Mouse (Mus musculus): Measurements from ENCODE around the gene Ier5. TPM values are rescaled to one million over a fixed set of nuclear protein-coding genes. Genes with fewer than 3 reads are reported as not detected.

Ier5 gene
- polyA plus RNA-seq, 1 experiment from 2014 or later, result 9.3 TPM

- no peak overlapping the region for H3K27ac ChIP-seq (ENCODE audit: low read length)
- 40% methylated on average over 5 of the region's 5 CpGs for WGBS
- no peak for ATAC-seq
- H3K36me3 ChIP-seq (ENCODE audit: control insufficient read depth, insufficient read depth), result no peaks in the 10 kb centered on the region
- H3K9ac ChIP-seq (replicated peaks; ENCODE audit: low read depth, low read length), result no peak overlapping the region
- no peak overlapping the region for H3K4me3 ChIP-seq (replicated peaks; ENCODE audit: low read length)
- no peaks in the 10 kb centered on the region for H3K27me3 ChIP-seq (replicated peaks; ENCODE audit: control insufficient read depth, insufficient read depth, low read length)
- H3K4me1 ChIP-seq (replicated peaks; ENCODE audit: control insufficient read depth, insufficient read depth, low read length), result peaks cover 24% of the 10 kb centered on the region
- no peaks in the 10 kb centered on the region for H3K9me3 ChIP-seq (ENCODE audit: control insufficient read depth, low read length)
- H3K4me2 ChIP-seq (ENCODE audit: low read length), result no peak overlapping the region
Measured at GRCm38 (mm10) chr1:155107843-155108242, 8.4 kb upstream of the Ier5 start.

DNA sequence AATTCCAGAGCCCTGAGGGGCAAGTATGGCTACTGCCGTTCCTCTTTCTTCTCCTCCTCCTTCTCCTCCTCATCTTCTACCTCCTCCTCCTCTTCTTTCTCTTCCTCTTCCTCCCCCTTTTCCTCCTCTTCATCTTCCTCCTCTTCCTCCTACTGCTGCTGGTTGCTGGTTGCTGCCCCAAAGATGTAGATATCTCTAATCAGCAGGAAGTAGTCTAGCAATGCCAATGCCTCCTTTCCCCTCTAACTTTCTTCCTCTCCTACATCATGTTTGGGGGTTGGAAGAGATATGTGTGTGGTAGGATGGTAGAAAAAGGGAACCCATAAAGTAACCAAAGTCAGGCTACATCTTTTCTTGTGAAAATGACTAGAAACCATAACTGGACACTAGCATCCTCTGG lies 6.9 kb upstream of the Ier5 start:
- no peaks in the 10 kb centered on the region for H3K27me3 ChIP-seq (replicated peaks; ENCODE audit: control insufficient read depth, insufficient read depth, low read length)
- no peak overlapping the region for H3K4me3 ChIP-seq (replicated peaks; ENCODE audit: low read length)
- no peak overlapping the region for H3K4me2 ChIP-seq (ENCODE audit: low read length)
- H3K36me3 ChIP-seq (ENCODE audit: control insufficient read depth, insufficient read depth), result no peaks in the 10 kb centered on the region
- no peak overlapping the region for H3K27ac ChIP-seq (ENCODE audit: low read length)
- peaks cover 19% of the 10 kb centered on the region for H3K4me1 ChIP-seq (replicated peaks; ENCODE audit: control insufficient read depth, insufficient read depth, low read length)
- no peak for ATAC-seq
- no peak overlapping the region for H3K9ac ChIP-seq (replicated peaks; ENCODE audit: low read depth, low read length)
- H3K9me3 ChIP-seq (ENCODE audit: control insufficient read depth, low read length), result no peaks in the 10 kb centered on the region
- 80% methylated on average over 1 of the region's 1 CpGs for WGBS

DNA sequence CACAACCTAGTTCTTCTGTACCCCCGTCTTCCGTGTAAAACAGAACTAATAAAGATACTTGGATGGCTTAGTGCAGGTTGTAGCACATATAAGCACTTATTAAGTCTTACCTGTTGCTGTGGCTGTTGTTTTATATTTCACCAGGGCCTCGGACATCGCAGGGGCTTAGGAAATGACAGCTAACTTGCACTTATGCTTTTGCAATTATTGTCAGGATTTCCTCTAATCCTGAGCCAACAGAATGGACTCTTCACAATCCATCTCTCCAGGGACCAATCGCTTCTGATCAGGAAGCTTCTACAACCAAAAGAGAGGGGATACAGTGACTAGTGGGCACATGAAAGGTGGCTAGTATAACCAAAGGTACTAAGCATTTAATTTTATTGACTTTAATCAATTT lies 4.6 kb upstream of the Ier5 start:
- H3K27me3 ChIP-seq (replicated peaks; ENCODE audit: control insufficient read depth, insufficient read depth, low read length), result no peaks in the 10 kb centered on the region
- no peak overlapping the region for H3K4me3 ChIP-seq (replicated peaks; ENCODE audit: low read length)
- 96% methylated on average over 5 of the region's 5 CpGs for whole genome bisulfite sequencing
- no peaks in the 10 kb centered on the region for H3K9me3 ChIP-seq (ENCODE audit: control insufficient read depth, low read length)
- no peak overlapping the region for H3K27ac ChIP-seq (ENCODE audit: low read length)
- no peak overlapping the region for H3K4me2 ChIP-seq (ENCODE audit: low read length)
- ATAC-seq, result no peak
- no peak overlapping the region for H3K9ac ChIP-seq (replicated peaks; ENCODE audit: low read depth, low read length)
- peaks cover 7% of the 10 kb centered on the region for H3K4me1 ChIP-seq (replicated peaks; ENCODE audit: control insufficient read depth, insufficient read depth, low read length)
- H3K36me3 ChIP-seq (ENCODE audit: control insufficient read depth, insufficient read depth), result no peaks in the 10 kb centered on the region

- no peak for ATAC-seq
- Histone ChIP-seq H3K4me1 (replicated peaks; ENCODE audit: control insufficient read depth, insufficient read depth, low read length) (peaks cover 5% of the 10 kb centered on the region; the same call in 1 of the 2 replicates), H3K27ac (ENCODE audit: low read length) (no peak overlapping the region), H3K4me2 (ENCODE audit: low read length) (no peak overlapping the region), H3K27me3 (replicated peaks; ENCODE audit: control insufficient read depth, insufficient read depth, low read length) (no peaks in the 10 kb centered on the region), H3K36me3 (ENCODE audit: control insufficient read depth, insufficient read depth) (no peaks in the 10 kb centered on the region), H3K9ac (replicated peaks; ENCODE audit: low read depth, low read length) (no peak overlapping the region), H3K9me3 (ENCODE audit: control insufficient read depth, low read length) (no peaks in the 10 kb centered on the region), H3K4me3 (replicated peaks; ENCODE audit: low read length) (no peak overlapping the region)
- 72% methylated on average over 4 of the region's 4 CpGs for WGBS
Measured at GRCm38 (mm10) chr1:155102631-155103030, 3.2 kb upstream of the Ier5 start.

DNA sequence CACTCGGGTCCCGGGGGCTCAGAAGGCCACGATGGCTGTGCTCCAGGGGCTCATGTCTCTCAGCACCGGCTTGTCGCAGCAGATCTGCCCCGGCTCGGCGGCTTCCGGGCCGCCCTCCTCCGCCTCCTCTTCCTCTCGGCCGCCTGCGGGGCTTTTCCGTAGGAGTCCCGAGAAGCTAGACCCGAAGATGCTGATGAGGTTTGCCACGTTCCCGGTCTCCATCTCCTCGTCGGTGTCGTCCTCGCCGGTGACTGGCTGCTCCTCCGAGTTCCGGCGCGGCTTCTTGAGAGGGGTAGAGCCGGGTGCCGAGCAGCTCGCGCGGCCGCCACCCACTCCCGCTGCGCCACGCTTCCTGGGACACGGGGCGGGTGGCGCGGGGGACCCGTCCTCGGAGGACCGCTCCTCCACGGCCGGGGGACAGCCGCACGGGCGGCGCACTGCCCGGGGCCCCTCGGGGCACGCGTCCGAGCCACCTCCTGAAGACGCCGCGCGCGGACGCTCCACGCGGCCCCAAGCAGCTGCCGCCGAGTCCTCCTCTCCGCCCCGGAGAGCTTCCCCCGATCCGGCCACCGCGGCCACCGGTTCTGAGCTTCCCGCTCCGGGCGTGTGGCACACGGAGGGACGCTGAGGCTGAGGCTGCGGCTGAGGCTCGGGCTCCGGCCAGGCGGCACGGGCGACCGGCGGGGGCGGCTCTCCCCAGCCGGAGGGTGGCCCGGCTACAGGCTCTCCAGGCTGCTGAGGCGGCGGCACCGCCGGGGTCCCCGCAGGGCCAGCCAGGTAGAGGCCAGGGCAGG lies 753 bp downstream of the Ier5 start:
- H3K9me3 ChIP-seq (ENCODE audit: control insufficient read depth, low read length), result no peaks in the 10 kb centered on the region
- under 1% methylated on average over 91 of the region's 93 CpGs for WGBS
- H3K4me3 ChIP-seq (replicated peaks; ENCODE audit: low read length), result peak overlapping the region; percentile 72
- H3K4me2 ChIP-seq (ENCODE audit: low read length), result peak overlapping the region; percentile 54
- no peaks in the 10 kb centered on the region for H3K27me3 ChIP-seq (replicated peaks; ENCODE audit: control insufficient read depth, insufficient read depth, low read length)
- H3K27ac ChIP-seq (ENCODE audit: low read length), result peak overlapping the region; percentile 89
- peak overlapping the region; percentile 87 for H3K9ac ChIP-seq (replicated peaks; ENCODE audit: low read depth, low read length)
- H3K4me1 ChIP-seq (replicated peaks; ENCODE audit: control insufficient read depth, insufficient read depth, low read length), result peaks cover 26% of the 10 kb centered on the region
- no peaks in the 10 kb centered on the region for H3K36me3 ChIP-seq (ENCODE audit: control insufficient read depth, insufficient read depth)
- peak; percentile 37 for ATAC-seq

DNA sequence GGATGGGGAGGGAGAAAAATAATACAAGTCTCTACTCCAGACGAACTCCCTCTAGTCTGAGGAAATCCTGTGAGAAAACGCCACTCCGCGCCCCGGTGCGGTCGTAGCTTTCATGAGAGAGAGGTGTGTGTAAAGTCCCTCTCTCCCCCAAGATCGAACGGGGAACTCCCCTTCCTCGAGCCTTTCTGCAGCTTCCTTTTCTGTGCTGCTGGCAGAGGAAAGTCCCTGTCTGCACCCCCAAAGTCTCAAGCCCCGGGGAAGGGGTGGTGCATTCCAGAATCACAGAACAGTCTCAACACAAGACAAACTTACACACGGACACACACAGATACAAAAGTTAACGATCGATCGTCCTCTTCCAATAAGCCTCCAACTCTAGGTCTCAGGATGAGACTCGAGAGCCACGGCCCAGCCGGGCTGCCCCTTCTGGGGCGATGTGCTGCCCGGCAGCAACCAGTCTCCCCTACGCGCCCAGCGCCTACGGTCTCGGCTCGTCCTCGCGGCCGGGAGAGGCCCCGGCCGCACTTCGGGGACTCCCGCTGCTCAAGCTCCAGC lies 1.4 kb downstream of the Ier5 start:
- no peak for ATAC-seq
- under 1% methylated on average over 33 of the region's 33 CpGs for WGBS

DNA sequence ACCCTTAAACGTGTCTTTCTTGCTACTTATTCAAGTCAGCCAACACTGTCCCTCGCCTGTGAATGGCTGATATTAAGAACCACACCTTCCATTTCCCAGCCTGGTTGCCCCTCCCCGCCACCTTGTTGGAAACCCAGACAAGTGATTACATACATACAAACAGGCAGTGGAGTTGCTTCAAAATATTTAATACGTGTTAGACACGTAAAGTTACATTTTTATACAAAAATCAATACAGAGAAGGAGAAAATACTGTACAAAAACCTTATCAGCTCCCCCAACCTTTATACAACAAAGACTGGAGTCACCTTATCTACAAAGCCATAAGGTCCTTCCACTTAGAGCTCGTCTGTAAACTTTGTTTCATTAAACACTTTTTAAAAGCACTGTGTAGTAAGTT lies 2.1 kb downstream of the Ier5 start:
- 20% methylated on average over 6 of the region's 6 CpGs for WGBS
- no peak for ATAC-seq

More for the DNA sequence above, 1.4 kb downstream of the Ier5 start:
- peak overlapping the region; percentile 87 for H3K9ac ChIP-seq (replicated peaks; ENCODE audit: low read depth, low read length)
- H3K4me3 ChIP-seq (replicated peaks; ENCODE audit: low read length), result peak overlapping the region; percentile 72
- no peaks in the 10 kb centered on the region for H3K9me3 ChIP-seq (ENCODE audit: control insufficient read depth, low read length)
- H3K27me3 ChIP-seq (replicated peaks; ENCODE audit: control insufficient read depth, insufficient read depth, low read length), result no peaks in the 10 kb centered on the region
- peak overlapping the region; percentile 89 for H3K27ac ChIP-seq (ENCODE audit: low read length)
- H3K36me3 ChIP-seq (ENCODE audit: control insufficient read depth, insufficient read depth), result no peaks in the 10 kb centered on the region
- H3K4me2 ChIP-seq (ENCODE audit: low read length), result peak overlapping the region; percentile 54
- peaks cover 33% of the 10 kb centered on the region for H3K4me1 ChIP-seq (replicated peaks; ENCODE audit: control insufficient read depth, insufficient read depth, low read length)

DNA sequence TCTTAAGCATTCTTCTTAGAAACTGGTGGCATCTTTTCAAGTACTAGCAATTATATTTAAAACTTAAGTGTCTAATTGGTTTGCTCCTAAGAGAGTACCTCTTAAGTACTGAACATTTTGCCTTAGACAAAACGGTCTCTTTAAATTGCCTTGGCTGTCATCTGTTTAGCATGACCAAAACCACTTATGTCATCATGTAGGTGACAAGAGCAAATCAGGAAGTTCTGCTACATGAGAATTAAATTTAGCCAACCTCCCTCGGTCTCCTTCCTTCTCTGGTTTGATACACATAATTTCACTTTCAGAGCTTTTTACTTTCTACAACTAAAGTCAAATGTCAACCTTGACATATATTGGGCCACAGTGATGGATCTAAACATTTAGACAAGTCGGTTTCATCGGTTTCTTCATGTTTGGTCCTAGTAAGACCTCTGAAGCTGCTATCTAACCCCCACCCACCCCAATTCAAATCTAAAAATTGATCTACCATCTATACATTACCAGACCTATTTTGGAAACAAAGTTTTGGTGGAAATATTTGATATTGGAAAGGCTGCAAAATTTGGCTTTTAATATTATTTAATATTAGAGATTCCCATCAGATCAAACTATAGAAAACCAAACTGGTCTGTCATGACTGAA lies 2.7 kb downstream of the Ier5 start:
- Histone ChIP-seq H3K9me3 (ENCODE audit: control insufficient read depth, low read length) (no peaks in the 10 kb centered on the region), H3K9ac (replicated peaks; ENCODE audit: low read depth, low read length) (peak overlapping the region; percentile 87), H3K4me1 (replicated peaks; ENCODE audit: control insufficient read depth, insufficient read depth, low read length) (peaks cover 46% of the 10 kb centered on the region), H3K27ac (ENCODE audit: low read length) (no peak overlapping the region), H3K36me3 (ENCODE audit: control insufficient read depth, insufficient read depth) (no peaks in the 10 kb centered on the region), H3K4me3 (replicated peaks; ENCODE audit: low read length) (peak overlapping the region; percentile 72), H3K4me2 (ENCODE audit: low read length) (peak overlapping the region; percentile 54), H3K27me3 (replicated peaks; ENCODE audit: control insufficient read depth, insufficient read depth, low read length) (no peaks in the 10 kb centered on the region)
- 63% methylated on average over 4 of the region's 4 CpGs for WGBS
- ATAC-seq, result no peak

More for the DNA sequence above, 2.1 kb downstream of the Ier5 start:
- peak overlapping the region; percentile 54 for H3K4me2 ChIP-seq (ENCODE audit: low read length)
- H3K27me3 ChIP-seq (replicated peaks; ENCODE audit: control insufficient read depth, insufficient read depth, low read length), result no peaks in the 10 kb centered on the region
- no peaks in the 10 kb centered on the region for H3K36me3 ChIP-seq (ENCODE audit: control insufficient read depth, insufficient read depth)
- peak overlapping the region; percentile 72 for H3K4me3 ChIP-seq (replicated peaks; ENCODE audit: low read length)
- H3K9me3 ChIP-seq (ENCODE audit: control insufficient read depth, low read length), result no peaks in the 10 kb centered on the region
- peak overlapping the region; percentile 89; the same call in 1 of the 2 replicates for H3K27ac ChIP-seq (ENCODE audit: low read length)
- H3K9ac ChIP-seq (replicated peaks; ENCODE audit: low read depth, low read length), result peak overlapping the region; percentile 87
- H3K4me1 ChIP-seq (replicated peaks; ENCODE audit: control insufficient read depth, insufficient read depth, low read length), result peaks cover 39% of the 10 kb centered on the region

- Histone ChIP-seq H3K4me2 (ENCODE audit: low read length) (no peak overlapping the region), H3K4me3 (replicated peaks; ENCODE audit: low read length) (no peak overlapping the region), H3K9me3 (ENCODE audit: control insufficient read depth, low read length) (no peaks in the 10 kb centered on the region), H3K9ac (replicated peaks; ENCODE audit: low read depth, low read length) (no peak overlapping the region), H3K36me3 (ENCODE audit: control insufficient read depth, insufficient read depth) (no peaks in the 10 kb centered on the region), H3K27me3 (replicated peaks; ENCODE audit: control insufficient read depth, insufficient read depth, low read length) (no peaks in the 10 kb centered on the region), H3K4me1 (replicated peaks; ENCODE audit: control insufficient read depth, insufficient read depth, low read length) (peaks cover 44% of the 10 kb centered on the region), H3K27ac (ENCODE audit: low read length) (0 out of 2 replicates have a peak overlapping the region, but pooled peaks have one; percentile 6)
- ATAC-seq, result no peak
- 26% methylated on average over 9 of the region's 9 CpGs for WGBS
Measured at GRCm38 (mm10) chr1:155093971-155094707, 5.3 kb downstream of the Ier5 start.
